ENCODE assay signal across 12 mouse cellular contexts in the genomic region with DNA sequence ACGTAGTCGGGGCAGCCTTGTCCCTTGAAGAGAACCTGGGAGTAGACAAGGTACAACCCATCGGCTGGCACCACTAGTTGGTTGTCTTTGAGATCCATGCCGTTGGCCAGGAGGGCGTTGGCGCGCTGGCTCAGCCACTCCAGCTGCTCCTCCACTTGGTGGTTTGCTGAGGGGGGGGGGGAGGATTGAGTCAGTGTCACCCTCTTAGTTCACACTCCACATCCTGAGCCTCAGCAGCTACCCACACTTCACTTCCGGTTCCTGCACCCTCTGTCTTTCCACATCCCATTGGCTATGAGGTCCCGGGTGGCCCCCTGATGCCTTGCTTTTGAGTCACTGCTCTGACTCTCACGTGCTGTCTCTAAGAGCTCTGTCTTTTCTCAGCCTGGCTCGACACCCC. TPM values are rescaled to one million over a fixed set of nuclear protein-coding genes. Genes with fewer than 3 reads are reported as not detected.
DNase-seq lines count a peak whose midpoint lies in the region; ATAC-seq and TF ChIP-seq lines count a peak whose summit lies in the region.
"Had no signal": no experiment of that assay in that cellular context is flagged by ENCODE, and none has a peak within 500 bp of the region (broad histone marks: within the 10 kb centered on the region; RNA-seq: fewer than 3 reads in every experiment).

No protein-coding gene starts in this region.

- H3K9ac ChIP-seq in lung, postnatal 0 days (replicated peaks; ENCODE audit: low read depth), result no peak overlapping the region
- H3K9ac ChIP-seq: lung, embryonic 15.5 days had no signal

- H3K9me3 ChIP-seq in lung, postnatal 0 days (ENCODE audit: low read length), result no peaks in the 10 kb centered on the region
- H3K9me3 ChIP-seq: lung, embryonic 15.5 days had no signal

- ATAC-seq in lung, postnatal 0 days, result peak; percentile 33; the same call in 1 of the 2 replicates
- ATAC-seq in megakaryocyte progenitor cell, adult 5-6 weeks (replicated peaks; ENCODE audit: poor library complexity), result peak; percentile 83
- no peak for ATAC-seq in erythroblast, adult 5-6 weeks (replicated peaks; ENCODE audit: low FRiP score, poor library complexity, severe bottlenecking)

- no peak overlapping the region for H3K27ac ChIP-seq in lung, postnatal 0 days (ENCODE audit: low read length)
- peak overlapping the region; percentile 64 for H3K27ac ChIP-seq in brown adipose tissue, adult 24 weeks (replicated peaks; ENCODE audit: low read depth, low read length)
- H3K27ac ChIP-seq: kidney, postnatal 0 days; lung, embryonic 15.5 days had no signal

- peak; percentile 61 for DNase-seq in lung, postnatal 0 days (ENCODE audit: low spot score)
- DNase-seq in lung, postnatal 10 days, result no peak
- DNase-seq in thymus, postnatal 4 days, result peak; percentile 77
- DNase-seq in frontal cortex, adult 2 months (ENCODE audit: extremely low spot score in 1 of 2, low spot score in 1 of 2), result no peak
- DNase-seq in ovary, adult 18-20 months (ENCODE audit: low spot score), result no peak
- DNase-seq: embryo, embryonic 11 days; retina, postnatal 1 day had no signal

- WGBS in lung, postnatal 0 days, result 77% methylated on average over 11 of the region's 11 CpGs

- TF ChIP-seq CTCF in lung, postnatal 0 days (IDR thresholded peaks at IDR 0.05), result no peak

- H3K4me1 ChIP-seq in lung, postnatal 0 days (ENCODE audit: insufficient read depth, low read depth, low read length), result no peaks in the 10 kb centered on the region
- peaks cover 6% of the 10 kb centered on the region for H3K4me1 ChIP-seq in brown adipose tissue, adult 24 weeks (ENCODE audit: control insufficient read depth, insufficient read depth, insufficient read length, low read length)

- peaks cover 3% of the 10 kb centered on the region; the same call in 1 of the 2 replicates for H3K27me3 ChIP-seq in lung, postnatal 0 days (replicated peaks; ENCODE audit: insufficient read depth, low read length)

- no peak for TF ChIP-seq EP300 in lung, postnatal 0 days (IDR thresholded peaks at IDR 0.05)

- H3K4me3 ChIP-seq in lung, postnatal 0 days (ENCODE audit: low read depth, low read length), result no peak overlapping the region
- H3K4me3 ChIP-seq in brown adipose tissue, adult 24 weeks (ENCODE audit: insufficient read depth, low read depth, low read length), result peak overlapping the region; percentile 61
- H3K4me3 ChIP-seq: lung, embryonic 15.5 days had no signal

- no peaks in the 10 kb centered on the region for H3K36me3 ChIP-seq in lung, postnatal 0 days (ENCODE audit: insufficient read depth, low read length)
- H3K36me3 ChIP-seq: lung, embryonic 15.5 days had no signal

- H3K4me2 ChIP-seq in lung, postnatal 0 days (replicated peaks; ENCODE audit: low read depth, low read length), result no peak overlapping the region
- H3K4me2 ChIP-seq: lung, embryonic 15.5 days had no signal

RNA-seq across cellular contexts. Expression of a gene that starts 1.4 kb away (rescaled TPM):
- 0.95 and 3.7 TPM in 2 replicates for polyA plus RNA-seq in lung, postnatal 0 days (2015; fragmentation: Nextera tagmentation; extraction: Ambion mirVana)
- polyA plus RNA-seq in brown adipose tissue, adult 24 weeks (2012; ENCODE audit: insufficient read depth, insufficient read length, missing spikeins), result not detected in 2 replicates
- total RNA-seq in megakaryocyte progenitor cell, adult 5-6 weeks (2015), result 18.6 and 33.2 TPM in 2 replicates
- 11.1 and 16.4 TPM in 2 replicates for total RNA-seq in megakaryocyte progenitor cell, adult 5-6 weeks (2017)
- polyA plus RNA-seq in frontal cortex, adult 2 months (2012; rRNA removed), result 0.11 and 0.14 TPM in 2 replicates
- 10.7 and 19.2 TPM in 2 replicates for total RNA-seq in erythroblast, adult 5-6 weeks (2015; ENCODE audit: low replicate concordance)
- total RNA-seq in erythroblast, adult 5-6 weeks (2017; ENCODE audit: low replicate concordance), result 2.8 and 8.3 TPM in 2 replicates
- polyA plus RNA-seq: lung, embryonic 15.5 days had no signal

RNA-seq across cellular contexts. Expression of a gene that starts 4.8 kb away (rescaled TPM):
- polyA plus RNA-seq in lung, postnatal 0 days (2015; fragmentation: Nextera tagmentation; extraction: Ambion mirVana), result 0.11 TPM in 1 of 2 replicates, not detected in the other
- not detected in 2 replicates for polyA plus RNA-seq in brown adipose tissue, adult 24 weeks (2012; ENCODE audit: insufficient read depth, insufficient read length, missing spikeins)
- not detected in 2 replicates for total RNA-seq in megakaryocyte progenitor cell, adult 5-6 weeks (2015)
- total RNA-seq in megakaryocyte progenitor cell, adult 5-6 weeks (2017), result not detected in 2 replicates
- 0.06 and 0.17 TPM in 2 replicates for polyA plus RNA-seq in frontal cortex, adult 2 months (2012; rRNA removed)
- not detected in 2 replicates for total RNA-seq in erythroblast, adult 5-6 weeks (2015; ENCODE audit: low replicate concordance)
- total RNA-seq in erythroblast, adult 5-6 weeks (2017; ENCODE audit: low replicate concordance), result not detected in 2 replicates
- polyA plus RNA-seq: kidney, postnatal 0 days had no signal

RNA-seq across cellular contexts. Expression of a gene that starts 6.2 kb away (rescaled TPM):
- polyA plus RNA-seq in lung, postnatal 0 days (2015; fragmentation: Nextera tagmentation; extraction: Ambion mirVana), result 2.3 and 3.0 TPM in 2 replicates
- polyA plus RNA-seq in brown adipose tissue, adult 24 weeks (2012; ENCODE audit: insufficient read depth, insufficient read length, missing spikeins), result not detected in 2 replicates
- 0.22 and 0.81 TPM in 2 replicates for total RNA-seq in megakaryocyte progenitor cell, adult 5-6 weeks (2015)
- total RNA-seq in megakaryocyte progenitor cell, adult 5-6 weeks (2017), result 0.47 and 4.4 TPM in 2 replicates
- 0.78 and 0.88 TPM in 2 replicates for polyA plus RNA-seq in frontal cortex, adult 2 months (2012; rRNA removed)
- total RNA-seq in erythroblast, adult 5-6 weeks (2015; ENCODE audit: low replicate concordance), result 4.6 TPM in 1 of 2 replicates, not detected in the other
- total RNA-seq in erythroblast, adult 5-6 weeks (2017; ENCODE audit: low replicate concordance), result 1.7 and 3.8 TPM in 2 replicates

RNA-seq across cellular contexts. Expression of a gene that starts 12.2 kb away (rescaled TPM):
- polyA plus RNA-seq in lung, postnatal 0 days (2015; fragmentation: Nextera tagmentation; extraction: Ambion mirVana), result 24.8 and 27.5 TPM in 2 replicates
- polyA plus RNA-seq in brown adipose tissue, adult 24 weeks (2012; ENCODE audit: insufficient read depth, insufficient read length, missing spikeins), result 12.2 and 16.4 TPM in 2 replicates
- total RNA-seq in megakaryocyte progenitor cell, adult 5-6 weeks (2015), result 65.2 and 70.1 TPM in 2 replicates
- 47.2 and 99.6 TPM in 2 replicates for total RNA-seq in megakaryocyte progenitor cell, adult 5-6 weeks (2017)
- 14.3 and 20.7 TPM in 2 replicates for polyA plus RNA-seq in frontal cortex, adult 2 months (2012; rRNA removed)
- total RNA-seq in erythroblast, adult 5-6 weeks (2015; ENCODE audit: low replicate concordance), result 55.5 and 77.7 TPM in 2 replicates
- 32.2 and 57.3 TPM in 2 replicates for total RNA-seq in erythroblast, adult 5-6 weeks (2017; ENCODE audit: low replicate concordance)

RNA-seq across cellular contexts. Expression of a gene that starts 20.2 kb away (rescaled TPM):
- polyA plus RNA-seq in lung, postnatal 0 days (2015; fragmentation: Nextera tagmentation; extraction: Ambion mirVana), result 0.60 TPM in 1 of 2 replicates, not detected in the other
- polyA plus RNA-seq in brown adipose tissue, adult 24 weeks (2012; ENCODE audit: insufficient read depth, insufficient read length, missing spikeins), result not detected in 2 replicates
- not detected in 2 replicates for total RNA-seq in megakaryocyte progenitor cell, adult 5-6 weeks (2015)
- total RNA-seq in megakaryocyte progenitor cell, adult 5-6 weeks (2017), result not detected in 2 replicates
- not detected in 2 replicates for polyA plus RNA-seq in frontal cortex, adult 2 months (2012; rRNA removed)
- total RNA-seq in erythroblast, adult 5-6 weeks (2015; ENCODE audit: low replicate concordance), result not detected in 2 replicates
- total RNA-seq in erythroblast, adult 5-6 weeks (2017; ENCODE audit: low replicate concordance), result not detected in 2 replicates

Comparison
In these comparisons a context has a peak if more than half of its experiments do, and no peak if none do; other contexts are left out.
1. DNase-seq: peak in lung, postnatal 0 days (single experiment) and thymus, postnatal 4 days (single experiment); none in lung, postnatal 10 days (single experiment), frontal cortex, adult 2 months (0 of 2) and ovary, adult 18-20 months (single experiment).